Mouse (Mus musculus): ENCODE data around the gene Kcnt1. TPM values are rescaled to one million over a fixed set of nuclear protein-coding genes. Genes with fewer than 3 reads are reported as not detected.

The Kcnt1 gene
- polyA plus RNA-seq, 1 experiment from 2014 or later: 0.07 TPM

DNA sequence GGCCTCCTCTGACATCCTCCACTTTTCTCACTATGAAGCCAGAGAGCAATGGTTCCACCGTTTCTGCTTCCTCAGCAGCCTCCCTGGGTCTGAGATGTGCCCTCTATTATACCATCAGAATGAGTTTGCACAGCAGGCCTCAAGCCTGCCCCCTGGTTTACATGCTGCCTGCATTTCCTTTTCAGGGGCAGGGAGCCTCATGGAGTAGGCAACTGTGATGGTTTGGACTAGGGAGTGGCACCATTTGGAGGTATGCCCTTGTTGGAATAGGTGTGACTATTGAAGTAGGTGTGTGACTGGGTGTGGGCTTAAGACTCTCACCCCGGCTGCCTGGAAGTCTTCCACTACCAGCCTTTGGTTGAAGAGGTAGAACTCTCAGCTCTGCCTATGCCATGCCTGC is 60.3 kb downstream of the Kcnt1 start:
- H3K4me2 ChIP-seq (replicated peaks; ENCODE audit: low read depth, low read length): no peak overlapping the region
- WGBS: 83% methylated on average over 2 of the region's 2 CpGs
- H3K4me1 ChIP-seq (ENCODE audit: control insufficient read depth, insufficient read depth, low read length): no peaks in the 10 kb centered on the region
- H3K9ac ChIP-seq (ENCODE audit: low read depth, low read length): no peak overlapping the region
- no peak overlapping the region for H3K27ac ChIP-seq (ENCODE audit: low read depth, low read length)
- ATAC-seq (ENCODE audit: low FRiP score, low TSS enrichment): no peak
- no peaks in the 10 kb centered on the region for H3K27me3 ChIP-seq (ENCODE audit: control insufficient read depth, insufficient read depth, low read length)
- no peak overlapping the region for H3K4me3 ChIP-seq (ENCODE audit: low read length)
- H3K9me3 ChIP-seq (ENCODE audit: control insufficient read depth, low read length): no peaks in the 10 kb centered on the region
- H3K36me3 ChIP-seq (ENCODE audit: control insufficient read depth, insufficient read depth, low read length): peaks cover 25% of the 10 kb centered on the region

DNA sequence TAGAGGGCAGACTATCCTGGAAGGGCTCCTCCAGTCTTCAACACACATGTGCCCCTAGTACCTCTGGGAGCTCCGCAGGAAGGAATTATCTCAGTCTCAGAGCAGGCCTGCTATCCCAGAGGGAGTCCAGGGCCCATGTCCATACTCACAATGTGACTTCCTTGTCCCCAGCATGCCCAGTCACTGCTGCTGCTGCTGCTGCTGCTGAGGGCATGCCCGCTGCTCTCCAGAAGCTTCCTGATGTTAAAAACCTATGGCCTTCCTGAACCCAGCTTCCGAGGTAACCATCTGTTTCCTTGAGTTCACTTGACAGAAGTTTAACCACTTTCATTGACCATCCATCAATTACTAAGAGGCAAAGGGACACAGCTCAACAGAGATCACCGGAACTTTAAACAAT is 61.4 kb downstream of the Kcnt1 start:
- Histone ChIP-seq H3K4me1 (ENCODE audit: control insufficient read depth, insufficient read depth, low read length) (no peaks in the 10 kb centered on the region), H3K27ac (ENCODE audit: low read depth, low read length) (no peak overlapping the region), H3K9ac (ENCODE audit: low read depth, low read length) (no peak overlapping the region), H3K9me3 (ENCODE audit: control insufficient read depth, low read length) (no peaks in the 10 kb centered on the region), H3K4me2 (replicated peaks; ENCODE audit: low read depth, low read length) (no peak overlapping the region), H3K36me3 (ENCODE audit: control insufficient read depth, insufficient read depth, low read length) (peaks cover 36% of the 10 kb centered on the region), H3K4me3 (ENCODE audit: low read length) (no peak overlapping the region), H3K27me3 (ENCODE audit: control insufficient read depth, insufficient read depth, low read length) (no peaks in the 10 kb centered on the region)
- WGBS: 91% methylated on average over 4 of the region's 4 CpGs
- ATAC-seq (ENCODE audit: low FRiP score, low TSS enrichment): no peak

DNA sequence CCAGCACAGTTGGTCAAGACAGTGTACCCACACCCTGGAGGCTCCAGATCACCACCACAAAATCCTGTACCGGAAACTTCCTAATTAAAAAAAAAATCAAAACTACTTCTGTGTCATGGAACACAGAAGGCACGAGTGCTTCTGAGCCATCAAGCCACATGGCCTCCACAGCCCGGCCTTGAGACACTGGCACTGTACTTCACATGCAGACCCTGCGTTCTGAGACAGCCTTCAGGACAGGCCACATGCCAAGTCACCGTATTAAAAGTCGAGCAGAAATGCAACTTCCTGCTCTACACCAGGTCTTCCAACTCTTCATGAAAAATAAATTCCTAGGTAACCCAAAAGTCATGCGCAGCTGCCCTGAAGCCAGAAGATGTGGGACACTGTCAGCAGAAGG is 64.3 kb downstream of the Kcnt1 start:
- Histone ChIP-seq H3K27me3 (ENCODE audit: control insufficient read depth, insufficient read depth, low read length) (no peaks in the 10 kb centered on the region), H3K9ac (ENCODE audit: low read depth, low read length) (no peak overlapping the region), H3K4me2 (replicated peaks; ENCODE audit: low read depth, low read length) (no peak overlapping the region), H3K9me3 (ENCODE audit: control insufficient read depth, low read length) (no peaks in the 10 kb centered on the region), H3K36me3 (ENCODE audit: control insufficient read depth, insufficient read depth, low read length) (peaks cover 62% of the 10 kb centered on the region), H3K4me3 (ENCODE audit: low read length) (no peak overlapping the region), H3K27ac (ENCODE audit: low read depth, low read length) (no peak overlapping the region), H3K4me1 (ENCODE audit: control insufficient read depth, insufficient read depth, low read length) (no peaks in the 10 kb centered on the region)
- no peak for ATAC-seq (ENCODE audit: low FRiP score, low TSS enrichment)
- 93% methylated on average over 7 of the region's 7 CpGs for WGBS

DNA sequence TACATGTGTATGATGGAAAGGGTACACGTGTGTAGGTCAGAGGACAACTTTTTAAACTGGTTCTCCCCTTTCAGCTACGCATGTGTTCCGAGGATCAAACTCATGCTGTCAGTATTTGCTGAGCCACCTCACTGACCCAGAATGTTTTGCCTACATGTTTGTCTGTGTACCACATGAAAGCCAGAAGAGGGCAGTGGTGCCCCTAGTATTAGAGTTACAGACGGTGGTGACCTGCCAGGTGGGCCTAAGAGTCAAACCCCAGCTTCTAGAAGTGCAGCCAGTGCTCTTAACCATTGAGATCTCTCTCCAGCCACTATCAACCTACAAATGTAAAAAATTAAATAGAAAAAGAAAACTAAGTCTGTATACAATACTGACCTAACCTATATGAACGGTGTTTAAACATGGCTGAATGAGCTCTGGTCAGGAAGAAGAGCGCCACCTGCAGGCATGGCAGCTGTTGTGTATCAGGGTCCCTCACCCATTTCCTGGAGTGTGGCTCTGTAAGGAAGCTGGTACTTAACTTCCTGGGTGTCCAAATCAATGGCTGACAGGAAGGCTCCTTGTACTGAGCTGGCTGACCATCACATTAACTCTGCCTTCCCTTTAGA is 67.8 kb downstream of the Kcnt1 start:
- Histone ChIP-seq H3K9me3 (ENCODE audit: control insufficient read depth, low read length) (no peaks in the 10 kb centered on the region), H3K9ac (ENCODE audit: low read depth, low read length) (no peak overlapping the region), H3K4me3 (ENCODE audit: low read length) (no peak overlapping the region), H3K4me1 (ENCODE audit: control insufficient read depth, insufficient read depth, low read length) (no peaks in the 10 kb centered on the region), H3K27me3 (ENCODE audit: control insufficient read depth, insufficient read depth, low read length) (no peaks in the 10 kb centered on the region), H3K36me3 (ENCODE audit: control insufficient read depth, insufficient read depth, low read length) (peaks cover 89% of the 10 kb centered on the region), H3K27ac (ENCODE audit: low read depth, low read length) (no peak overlapping the region), H3K4me2 (replicated peaks; ENCODE audit: low read depth, low read length) (no peak overlapping the region)
- 86% methylated on average over 6 of the region's 6 CpGs for WGBS
- no peak for ATAC-seq (ENCODE audit: low FRiP score, low TSS enrichment)

DNA sequence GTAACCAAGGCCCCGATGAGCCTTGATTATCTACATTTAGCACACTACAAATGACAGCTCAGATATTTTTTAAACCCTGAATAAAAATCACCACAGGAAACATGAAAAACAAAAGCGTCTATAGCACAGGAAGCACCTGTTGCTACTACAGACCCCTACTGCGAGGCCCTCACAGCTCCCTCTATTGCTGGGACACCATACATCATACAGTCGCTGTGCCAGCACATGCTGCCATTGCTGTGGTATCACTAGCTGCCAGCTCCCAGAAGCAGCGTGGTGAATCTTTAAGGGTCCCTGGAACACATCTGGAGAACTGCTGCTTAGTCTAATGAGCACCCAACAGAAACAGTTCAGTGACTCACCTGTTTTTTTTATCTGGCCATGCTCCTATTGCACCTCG is 77.0 kb downstream of the Kcnt1 start:
- H3K9ac ChIP-seq (ENCODE audit: low read depth, low read length): no peak overlapping the region
- WGBS: 87% methylated on average over 6 of the region's 6 CpGs
- H3K4me3 ChIP-seq (ENCODE audit: low read length): no peak overlapping the region
- H3K9me3 ChIP-seq (ENCODE audit: control insufficient read depth, low read length): no peaks in the 10 kb centered on the region
- H3K4me2 ChIP-seq (replicated peaks; ENCODE audit: low read depth, low read length): no peak overlapping the region
- no peaks in the 10 kb centered on the region for H3K27me3 ChIP-seq (ENCODE audit: control insufficient read depth, insufficient read depth, low read length)
- ATAC-seq (ENCODE audit: low FRiP score, low TSS enrichment): no peak
- H3K36me3 ChIP-seq (ENCODE audit: control insufficient read depth, insufficient read depth, low read length): peaks cover 91% of the 10 kb centered on the region
- no peak overlapping the region for H3K27ac ChIP-seq (ENCODE audit: low read depth, low read length)
- no peaks in the 10 kb centered on the region for H3K4me1 ChIP-seq (ENCODE audit: control insufficient read depth, insufficient read depth, low read length)

DNA sequence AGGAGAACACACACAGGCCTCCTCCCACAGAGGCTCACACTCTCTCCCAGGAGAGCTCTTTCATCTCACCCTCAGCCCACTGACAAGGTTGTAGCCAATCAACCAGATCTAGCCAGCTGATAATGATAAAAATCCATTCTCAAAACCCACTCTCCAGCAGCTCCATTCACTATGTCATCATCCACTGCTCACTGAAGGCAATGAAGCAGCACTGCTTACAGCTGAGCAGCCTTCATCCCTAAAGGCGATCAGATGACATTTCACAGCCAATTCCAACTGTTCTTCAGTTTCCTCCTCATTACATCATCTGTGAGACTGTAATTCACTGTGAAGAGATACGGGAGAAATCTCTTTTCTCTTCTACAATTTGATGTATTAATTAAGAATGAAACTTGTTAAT is 80.3 kb downstream of the Kcnt1 start:
- Histone ChIP-seq H3K4me3 (ENCODE audit: low read length) (no peak overlapping the region), H3K4me2 (replicated peaks; ENCODE audit: low read depth, low read length) (no peak overlapping the region), H3K27me3 (ENCODE audit: control insufficient read depth, insufficient read depth, low read length) (no peaks in the 10 kb centered on the region), H3K36me3 (ENCODE audit: control insufficient read depth, insufficient read depth, low read length) (peaks cover 77% of the 10 kb centered on the region), H3K9ac (ENCODE audit: low read depth, low read length) (no peak overlapping the region), H3K27ac (ENCODE audit: low read depth, low read length) (no peak overlapping the region), H3K4me1 (ENCODE audit: control insufficient read depth, insufficient read depth, low read length) (no peaks in the 10 kb centered on the region), H3K9me3 (ENCODE audit: control insufficient read depth, low read length) (no peaks in the 10 kb centered on the region)
- 87% methylated on average over 2 of the region's 2 CpGs for WGBS
- ATAC-seq (ENCODE audit: low FRiP score, low TSS enrichment): no peak

DNA sequence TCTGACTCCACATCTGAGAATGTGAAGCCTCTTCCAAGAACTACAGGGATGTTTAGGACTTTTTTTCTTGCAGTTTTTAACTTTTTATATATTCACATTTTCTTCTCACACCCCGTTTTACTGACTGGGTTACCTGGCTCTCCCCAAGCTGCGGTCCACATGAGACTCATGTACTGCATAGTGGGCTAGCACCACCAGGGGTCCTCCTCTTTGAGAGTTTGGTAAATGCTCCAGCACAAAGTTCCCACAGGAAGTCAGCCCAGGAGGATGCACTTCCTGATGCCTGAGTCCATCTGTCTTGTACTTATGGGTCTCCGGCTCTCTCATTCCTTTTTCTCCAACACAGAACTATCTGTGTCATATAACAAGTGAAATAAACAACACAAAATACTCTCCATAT is 84.4 kb downstream of the Kcnt1 start:
- no peaks in the 10 kb centered on the region for H3K9me3 ChIP-seq (ENCODE audit: control insufficient read depth, low read length)
- H3K27me3 ChIP-seq (ENCODE audit: control insufficient read depth, insufficient read depth, low read length): no peaks in the 10 kb centered on the region
- H3K36me3 ChIP-seq (ENCODE audit: control insufficient read depth, insufficient read depth, low read length): peaks cover 72% of the 10 kb centered on the region
- no peak for ATAC-seq (ENCODE audit: low FRiP score, low TSS enrichment)
- H3K4me3 ChIP-seq (ENCODE audit: low read length): no peak overlapping the region
- no peak overlapping the region for H3K4me2 ChIP-seq (replicated peaks; ENCODE audit: low read depth, low read length)
- WGBS: 91% methylated on average over 3 of the region's 3 CpGs
- H3K4me1 ChIP-seq (ENCODE audit: control insufficient read depth, insufficient read depth, low read length): no peaks in the 10 kb centered on the region
- no peak overlapping the region for H3K9ac ChIP-seq (ENCODE audit: low read depth, low read length)
- no peak overlapping the region for H3K27ac ChIP-seq (ENCODE audit: low read depth, low read length)

DNA sequence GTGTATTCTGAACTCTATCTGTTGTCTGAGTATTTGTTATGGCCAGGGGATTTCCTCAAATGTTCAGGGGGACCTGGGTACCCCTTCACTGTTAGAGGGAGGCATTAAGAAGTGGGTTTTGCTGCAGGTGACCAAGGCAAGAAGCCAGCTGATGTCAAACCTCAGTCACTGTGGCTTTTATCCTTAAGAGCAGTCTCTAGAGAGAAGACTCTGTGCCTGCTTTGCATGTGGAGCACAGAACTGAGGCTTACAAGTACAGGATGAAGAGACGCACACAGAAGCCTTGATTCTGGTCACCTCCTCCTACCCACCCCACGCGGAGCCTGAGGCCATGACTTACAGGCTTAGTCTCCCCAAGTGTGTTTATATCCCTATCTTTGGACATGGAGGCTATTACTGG is 85.8 kb downstream of the Kcnt1 start:
- ATAC-seq (ENCODE audit: low FRiP score, low TSS enrichment): no peak
- peaks cover 66% of the 10 kb centered on the region for H3K36me3 ChIP-seq (ENCODE audit: control insufficient read depth, insufficient read depth, low read length)
- no peaks in the 10 kb centered on the region for H3K4me1 ChIP-seq (ENCODE audit: control insufficient read depth, insufficient read depth, low read length)
- H3K9ac ChIP-seq (ENCODE audit: low read depth, low read length): no peak overlapping the region
- no peaks in the 10 kb centered on the region for H3K9me3 ChIP-seq (ENCODE audit: control insufficient read depth, low read length)
- WGBS: 94% methylated on average over 3 of the region's 3 CpGs
- no peak overlapping the region for H3K4me3 ChIP-seq (ENCODE audit: low read length)
- no peak overlapping the region for H3K27ac ChIP-seq (ENCODE audit: low read depth, low read length)
- H3K4me2 ChIP-seq (replicated peaks; ENCODE audit: low read depth, low read length): no peak overlapping the region
- no peaks in the 10 kb centered on the region for H3K27me3 ChIP-seq (ENCODE audit: control insufficient read depth, insufficient read depth, low read length)

Data from kidney, embryonic 14.5 days (tissue).